Mouse (Mus musculus) fat pad, adult 2 months (tissue): ENCODE results near the gene Tnpo3.

ENCODE experiments used
- DNase-seq: peaks from one replicate; pipeline ENCODE4 v3.0.0-alpha.2; 2011; ENCODE audit warnings: low read depth, low spot score; ENCODE audit errors: extremely low read depth

The Tnpo3 gene

DNA sequence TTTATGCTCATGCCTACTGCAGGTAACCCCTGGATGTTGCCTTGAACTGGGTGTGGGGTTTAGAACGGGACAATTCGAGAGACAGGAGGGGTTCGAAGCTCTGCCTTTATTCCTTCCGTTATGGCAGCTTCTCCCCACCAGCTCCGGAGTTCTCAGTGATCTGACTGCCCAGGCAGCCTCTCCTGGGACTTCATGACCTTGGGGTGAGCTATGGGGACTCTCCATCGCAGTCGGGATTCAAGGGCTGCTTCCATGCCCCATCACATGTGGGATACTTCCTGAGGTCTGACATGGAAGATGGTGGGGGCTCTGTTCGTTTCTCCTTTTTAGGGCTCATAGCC, 81.6 kb downstream of the Tnpo3 start:
- DNase-seq: no peak

DNA sequence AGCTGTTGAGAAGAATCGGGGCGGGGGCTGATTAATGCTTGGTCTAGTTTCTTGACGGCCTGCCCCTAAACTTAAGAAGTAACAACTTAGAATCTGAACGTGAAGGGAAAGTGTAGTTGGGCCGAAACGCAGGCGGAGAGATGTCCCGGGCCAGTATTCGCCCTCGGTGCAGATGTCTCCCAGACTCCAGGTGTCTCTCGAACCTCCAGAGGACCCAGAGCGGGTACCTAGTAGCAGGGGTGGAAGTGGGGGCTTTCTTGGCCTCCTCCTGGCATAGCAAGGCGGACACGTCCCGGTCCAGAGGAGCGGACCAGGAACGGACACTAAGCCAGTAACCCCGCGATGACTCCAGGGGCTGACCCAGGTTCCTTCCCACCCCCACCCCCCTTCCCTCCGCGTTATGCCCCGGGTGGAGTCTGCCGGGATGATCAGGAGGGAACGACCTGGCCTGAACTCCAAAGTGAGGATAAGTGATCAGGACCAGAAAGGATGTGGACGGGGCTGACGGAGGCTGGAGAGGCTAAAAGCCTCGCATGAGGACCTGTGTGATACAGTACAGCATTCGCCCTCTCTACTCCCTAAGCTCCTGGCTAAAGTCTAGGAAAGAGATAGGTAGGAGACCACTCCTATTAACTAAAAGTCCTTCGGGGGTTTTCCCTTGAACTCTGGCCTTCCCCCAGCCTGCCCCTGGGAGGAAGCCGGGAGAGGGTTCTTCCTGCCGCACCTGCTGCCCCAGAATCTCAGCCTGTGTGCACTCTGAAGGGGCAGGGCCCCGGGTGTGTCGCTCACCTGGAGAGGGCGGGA, 82.1 kb downstream of the Tnpo3 start:
- no peak for DNase-seq

- DNase-seq: no peak
These were observed 83.1 kb downstream of the Tnpo3 start, which contains the start of gene Irf5 for GRCm38 (mm10) chr6:29526281-29527251. TSS of gene Irf5 (plus strand) at chr6:29526625.

DNA sequence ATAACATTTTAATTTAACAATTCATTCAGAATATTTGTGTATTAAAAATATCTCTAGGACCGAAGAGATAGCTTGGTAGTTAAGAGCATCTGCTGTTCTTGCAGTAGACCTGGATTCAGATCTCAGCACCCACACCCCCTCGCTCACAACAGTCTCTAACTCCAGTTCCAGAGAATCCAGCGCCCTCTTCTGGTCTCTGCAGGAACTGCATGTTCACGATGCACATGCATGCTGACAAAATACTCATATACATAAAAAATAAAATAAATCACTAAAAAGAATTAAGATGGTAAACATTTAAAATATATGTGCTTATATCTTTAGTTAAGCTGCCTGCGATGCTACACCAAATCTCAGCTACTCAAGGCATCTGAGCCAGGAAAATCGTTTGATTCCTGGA, 84.4 kb downstream of the Tnpo3 start:
- DNase-seq: no peak

- no peak for DNase-seq
These were observed 85.6 kb downstream of the Tnpo3 start for GRCm38 (mm10) chr6:29524034-29524489.

- DNase-seq: no peak
These were observed 86.2 kb downstream of the Tnpo3 start for GRCm38 (mm10) chr6:29523301-29524033.

DNA sequence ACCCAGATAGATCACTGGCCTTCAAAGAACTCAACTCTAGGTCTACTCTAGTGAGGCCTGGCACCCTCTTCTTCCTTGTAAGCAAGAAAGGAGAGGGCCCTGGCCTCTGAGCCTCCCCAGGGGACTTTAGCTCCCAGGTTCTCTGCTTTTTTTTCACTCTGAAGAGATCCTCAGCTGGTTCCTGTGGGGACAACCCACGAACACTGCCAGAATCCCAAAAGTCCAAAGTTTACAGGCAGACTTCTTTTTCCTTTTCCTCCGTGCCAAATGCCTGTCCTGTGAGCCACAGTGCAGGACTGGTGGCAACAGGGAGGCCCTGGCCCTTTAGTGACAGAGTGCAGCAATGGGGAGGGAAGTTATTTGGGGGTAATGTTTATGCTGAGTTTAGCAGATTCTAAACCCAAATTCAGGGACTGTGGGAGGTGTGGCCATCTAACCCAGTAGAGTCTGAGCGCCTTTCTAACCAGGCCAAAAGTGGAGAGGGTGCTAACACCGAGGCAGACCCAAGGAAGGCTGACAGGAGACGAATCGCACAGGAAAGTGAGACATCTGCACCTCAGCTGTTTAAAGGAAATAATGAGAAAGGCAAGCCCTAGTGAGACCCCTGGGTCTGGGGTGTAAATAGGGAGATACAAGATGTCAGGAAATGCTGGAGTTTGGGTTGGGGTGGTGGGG, 86.9 kb downstream of the Tnpo3 start:
- DNase-seq: no peak

DNA sequence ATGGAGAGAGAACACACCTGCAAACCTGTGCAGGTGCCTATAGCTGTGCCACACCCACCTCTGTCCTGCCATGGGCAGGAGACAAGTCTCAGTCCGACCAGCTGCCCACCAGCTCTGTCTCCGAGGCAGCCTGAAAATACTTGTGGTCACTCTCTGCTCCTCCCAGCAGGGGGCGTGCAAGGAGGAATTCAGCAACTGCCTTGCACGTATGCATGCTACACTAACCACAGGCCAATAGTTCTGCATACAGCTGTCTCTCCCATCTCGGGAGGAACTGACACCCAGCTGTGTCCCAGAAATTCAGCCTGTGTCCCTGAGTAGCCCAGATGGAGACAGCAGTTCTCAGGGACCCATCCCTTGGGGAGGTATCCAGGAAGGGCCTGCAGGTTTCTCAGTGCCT, 92.5 kb downstream of the Tnpo3 start:
- DNase-seq: no peak

DNA sequence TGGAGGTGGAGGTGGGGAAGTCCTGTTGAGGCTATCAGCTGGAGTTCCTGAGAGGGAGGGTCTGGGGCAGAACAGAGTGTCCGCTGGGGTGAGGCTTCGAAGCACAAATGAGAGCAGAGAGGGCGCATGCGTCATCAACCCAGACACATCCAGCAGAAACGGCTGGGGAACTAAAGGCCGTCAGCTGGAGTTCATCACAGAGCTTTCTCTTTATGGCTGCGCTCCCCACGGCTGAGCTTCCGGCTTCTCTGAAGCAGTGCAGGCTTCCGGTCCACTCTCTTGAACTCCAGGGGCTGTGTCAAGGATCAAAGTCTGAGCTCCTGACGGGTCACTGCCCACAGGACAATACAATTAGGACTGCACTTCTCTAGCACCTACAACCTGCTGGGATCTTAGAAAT, 96.4 kb downstream of the Tnpo3 start:
- no peak for DNase-seq

GRCm38 (mm10) chr6:29509086-29509485, 100.6 kb downstream of the Tnpo3 start:
- DNase-seq: no peak

DNA sequence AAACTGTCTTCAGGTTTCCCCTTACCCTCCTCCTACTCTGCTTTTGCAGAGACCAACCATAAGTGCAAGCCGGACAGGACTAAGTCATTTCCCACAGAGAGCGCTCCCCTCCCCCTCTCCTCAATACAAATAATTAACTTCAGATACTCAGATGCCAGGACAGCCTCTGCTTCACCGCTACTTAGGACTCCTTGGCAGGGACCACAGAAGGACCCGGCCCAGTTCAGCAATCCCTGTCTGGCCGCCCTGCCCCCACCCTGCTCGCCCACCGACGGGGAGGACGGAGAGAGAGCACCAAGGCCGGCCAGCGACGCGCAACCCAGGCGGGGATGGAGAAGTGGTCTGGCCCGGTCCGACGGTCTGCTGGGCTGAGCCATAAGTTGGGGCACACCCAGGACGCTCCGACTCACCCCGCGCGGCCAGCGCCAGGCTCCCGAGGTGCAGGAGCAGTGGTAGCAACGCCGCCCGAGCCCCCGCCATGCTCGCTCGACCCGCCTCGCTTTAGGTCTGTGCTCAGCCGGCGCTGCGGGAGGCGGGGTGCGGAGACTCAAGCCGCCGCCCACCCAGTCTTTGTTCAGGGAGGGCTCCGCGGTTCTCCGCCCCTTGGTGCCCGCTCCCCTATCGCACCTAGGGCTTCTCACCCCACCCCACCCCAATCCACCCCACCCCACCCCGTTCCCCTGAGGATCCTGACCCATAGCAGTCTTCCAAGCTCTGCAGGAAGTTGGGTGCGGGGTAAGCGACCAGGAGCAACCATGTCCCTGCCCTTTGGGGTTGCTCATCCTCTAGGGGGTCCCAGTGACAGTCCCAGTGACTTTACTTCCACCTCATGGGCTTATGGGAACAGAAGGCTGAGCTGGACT, 102.0 kb downstream of the Tnpo3 start, which contains the start of gene Kcp:
Gene Kcp, minus strand, starts transcription at position 506 of the 863 bp plus-strand sequence.
- DNase-seq: no peak

- DNase-seq: no peak
These were observed 102.9 kb downstream of the Tnpo3 start for GRCm38 (mm10) chr6:29506834-29507233.

DNA sequence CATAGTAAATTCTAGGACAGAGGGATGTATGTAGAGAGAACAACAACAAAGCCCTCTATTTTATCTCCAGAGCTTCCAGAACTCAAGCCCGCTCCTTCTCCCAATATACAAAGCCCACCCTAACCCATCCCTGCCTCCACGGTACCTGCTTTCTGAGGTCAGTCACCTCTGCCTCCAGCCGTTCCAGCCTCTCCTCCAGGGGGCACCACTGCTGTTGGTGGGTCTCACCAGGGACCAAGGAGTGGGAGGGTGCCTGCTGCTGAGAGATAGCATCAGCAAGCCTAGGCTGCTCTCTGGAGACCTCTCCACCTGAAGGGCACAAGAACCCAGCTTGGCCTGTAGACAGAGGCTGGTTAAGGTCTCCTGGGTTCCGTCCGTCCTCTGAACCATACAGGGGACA, 104.2 kb downstream of the Tnpo3 start:
- DNase-seq: no peak

- DNase-seq: no peak
These were observed 108.1 kb downstream of the Tnpo3 start for GRCm38 (mm10) chr6:29501599-29501998.

DNA sequence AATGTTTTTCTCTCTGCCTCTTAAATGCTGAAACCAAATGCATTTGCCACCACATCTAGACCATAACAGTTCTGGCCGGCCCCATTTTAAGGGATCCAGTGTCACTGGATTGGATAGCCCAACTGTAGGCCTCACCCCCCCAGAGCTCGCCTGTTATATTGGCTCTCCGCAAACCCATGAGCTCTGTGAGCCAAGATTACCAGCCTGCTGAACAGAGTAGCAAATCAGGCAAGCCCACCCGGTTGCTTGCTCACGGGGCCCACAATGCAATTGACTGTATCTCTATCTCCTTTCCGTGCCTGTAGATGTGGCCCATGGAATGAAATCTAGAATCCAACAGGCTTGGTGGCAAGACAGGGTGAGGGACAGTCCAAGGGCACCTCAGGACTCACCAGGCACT, 108.9 kb downstream of the Tnpo3 start:
- DNase-seq: no peak

GRCm38 (mm10) chr6:29500177-29500576, 109.5 kb downstream of the Tnpo3 start:
- no peak for DNase-seq

DNA sequence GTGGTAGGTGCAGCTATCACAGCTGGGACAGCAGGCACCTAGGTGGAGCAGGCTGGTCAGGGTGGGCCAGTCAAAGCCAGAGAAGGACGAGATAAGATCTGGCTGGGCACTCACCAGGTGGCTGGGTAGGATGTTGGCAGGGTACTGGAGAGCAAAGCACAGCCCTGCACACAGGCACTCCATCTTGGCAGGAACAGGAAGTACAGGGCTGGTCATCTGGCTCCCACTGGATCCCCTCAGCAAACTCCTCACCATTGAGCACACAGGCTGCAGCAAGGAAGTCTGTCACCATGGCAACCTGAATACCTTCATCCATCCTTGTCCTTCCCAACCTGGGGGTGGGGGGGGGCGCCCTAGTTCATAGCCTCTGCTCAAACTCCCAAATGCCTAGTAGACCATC, 111.9 kb downstream of the Tnpo3 start:
- DNase-seq: no peak

GRCm38 (mm10) chr6:29496270-29496669, 113.4 kb downstream of the Tnpo3 start:
- DNase-seq: no peak

DNA sequence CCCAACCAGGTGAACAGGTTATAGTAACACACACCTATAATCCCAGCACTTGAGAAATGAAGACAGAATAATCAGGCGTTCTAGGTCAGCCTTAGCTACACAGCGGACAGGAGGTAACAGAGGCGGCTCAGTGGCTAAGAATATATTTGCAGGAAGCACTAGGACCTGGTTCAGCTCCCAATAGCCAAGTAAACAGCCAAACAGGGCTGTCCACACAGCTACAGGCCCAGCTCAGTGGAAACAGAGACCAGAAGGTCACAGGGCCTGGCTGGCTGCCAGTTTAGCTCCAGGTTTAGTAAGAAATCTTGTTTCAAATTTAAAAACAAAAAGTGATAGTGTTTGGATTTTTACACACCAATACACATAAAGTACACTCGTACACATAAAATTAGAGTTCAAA, 115.6 kb downstream of the Tnpo3 start:
- no peak for DNase-seq
